Mouse (Mus musculus) inflammation-experienced regulatory T-cells, adult 16 weeks (primary cell): ENCODE measurements around the gene Cltrn. TPM values are rescaled to one million over a fixed set of nuclear protein-coding genes. Genes with fewer than 3 reads are reported as not detected.

Source experiments
- polyA plus RNA-seq: library from polyadenylated mRNA; unstranded; fragments of 100-300 nt; shearing (Covaris generic); gene quantifications from one replicate; pipeline ENCODE4 v1.2.1, GENCODE M21; 2017

Gene Cltrn
- not detected for polyA plus RNA-seq

GRCm38 (mm10) chrX:164088582-164088981 is at the start of gene Cltrn:
Cltrn (plus strand) TSS chrX:164088830.

DNA sequence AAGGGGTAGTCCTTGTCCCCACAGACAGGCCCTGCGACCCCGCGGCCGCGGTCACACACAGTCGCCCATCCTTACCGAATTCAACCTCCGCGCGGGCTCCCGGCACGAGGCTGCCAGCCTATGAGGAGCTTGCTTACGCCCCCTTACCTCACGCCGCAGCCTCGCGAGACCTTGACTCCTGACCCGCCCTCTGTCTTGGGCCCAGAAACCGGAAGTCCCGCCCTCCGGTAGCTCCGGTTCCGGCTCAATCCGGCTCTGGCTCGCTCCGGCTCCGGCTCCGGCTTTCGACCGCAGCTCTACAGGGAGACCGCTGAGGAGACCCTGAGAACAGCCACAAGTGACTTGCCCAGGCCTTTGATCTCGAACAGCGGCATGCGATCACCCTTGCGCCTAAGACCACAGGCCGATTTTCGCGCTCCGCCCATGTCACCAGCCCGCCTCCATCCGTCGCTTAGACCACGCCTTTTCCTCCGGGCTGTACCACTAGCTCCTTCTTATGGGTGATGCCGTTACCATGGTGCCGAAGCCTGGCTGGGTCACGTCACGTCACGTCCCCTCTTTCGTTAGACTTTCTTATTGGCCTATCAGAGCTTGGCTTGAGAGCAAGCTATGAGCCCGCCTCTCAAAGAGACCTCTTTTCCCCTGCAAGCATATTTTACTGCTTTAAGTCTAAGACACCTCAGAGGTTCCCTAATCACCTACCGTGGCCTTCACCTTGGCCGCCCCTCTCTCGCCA is 12.4 kb upstream of the Cltrn start, which contains the start of gene Siah1b:
TSS of gene Siah1b (minus strand) at position 454 of the 736 bp plus-strand sequence.

DNA sequence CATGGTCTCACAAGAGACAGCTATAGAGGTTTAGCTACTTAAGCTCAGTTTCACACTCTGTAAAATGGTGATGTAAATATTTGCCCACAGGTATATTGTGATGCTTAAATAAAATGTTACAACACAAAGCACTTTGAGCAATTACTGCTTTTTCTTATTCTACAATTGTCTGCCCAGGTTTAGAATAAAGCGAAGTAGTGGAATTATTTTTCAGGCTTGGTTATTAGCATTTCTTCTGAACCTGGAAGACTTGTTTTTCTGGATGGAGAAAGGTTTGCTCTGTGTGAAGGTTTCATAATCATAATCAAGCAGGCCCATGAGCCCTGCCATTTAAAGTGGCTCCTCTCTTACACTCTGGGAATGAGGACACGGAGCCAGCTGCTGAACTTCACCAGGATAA is 50.4 kb downstream of the Cltrn start, which contains the start of gene Ace2:
TSS of gene Ace2 (plus strand) at position 301 of the 400 bp plus-strand sequence.

Other genes with a start within 250 kb of the Cltrn start
- 20.4 TPM for gene Ap1s2, start 179.8 kb upstream of the Cltrn start, polyA plus RNA-seq
- gene Zrsr2, start 130.2 kb upstream of the Cltrn start, polyA plus RNA-seq, result 66.5 TPM
- gene Car5b, start 60.8 kb upstream of the Cltrn start, polyA plus RNA-seq, result 4.2 TPM
- gene Siah1b, start 12.3 kb upstream of the Cltrn start, polyA plus RNA-seq, result 5.5 TPM
- not detected for gene Ace2, start 50.5 kb downstream of the Cltrn start, polyA plus RNA-seq
- gene Bmx, start 169.4 kb downstream of the Cltrn start, polyA plus RNA-seq, result not detected
- 0.16 TPM for gene Pir, start 180.5 kb downstream of the Cltrn start, polyA plus RNA-seq